Comparison of ENCODE assay signal across 15 mouse cellular contexts in the genomic region with DNA sequence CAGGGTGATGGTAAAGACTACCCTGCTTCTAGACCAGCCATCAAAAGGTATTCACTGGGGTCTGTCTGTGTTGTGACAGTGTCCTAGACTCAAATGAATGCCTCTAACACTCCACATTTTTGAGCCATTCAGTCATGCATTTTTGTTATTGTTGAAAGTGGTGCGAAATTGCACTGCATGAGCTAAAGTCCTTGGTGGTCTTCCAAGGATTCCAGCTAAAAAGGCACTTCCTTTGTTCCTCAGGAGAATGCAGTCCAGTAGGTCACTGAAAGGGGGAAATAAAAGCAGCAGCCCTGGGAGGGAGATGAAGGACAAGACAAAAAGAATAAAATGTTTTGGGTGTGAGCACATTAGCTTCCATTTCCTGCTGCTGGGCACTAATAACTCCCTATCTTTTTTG. TPM values are rescaled to one million over a fixed set of nuclear protein-coding genes. Genes with fewer than 3 reads are reported as not detected.
A peak's percentile ranks its signal among the peaks of the same experiment; 100 is the strongest.
DNase-seq lines count a peak whose midpoint lies in the region; ATAC-seq and TF ChIP-seq lines count a peak whose summit lies in the region.
"Had no signal": no experiment of that assay in that cellular context is flagged by ENCODE, and none has a peak within 500 bp of the region (broad histone marks: within the 10 kb centered on the region; RNA-seq: fewer than 3 reads in every experiment).

No protein-coding gene starts in this region.

- peaks cover 47% of the 10 kb centered on the region for H3K27me3 ChIP-seq in hindbrain, embryonic 10.5 days (ENCODE audit: insufficient read depth, poor library complexity, severe bottlenecking)
- H3K27me3 ChIP-seq in hindbrain, embryonic 12.5 days = peaks cover 18% of the 10 kb centered on the region
- peaks cover 2% of the 10 kb centered on the region; the same call in 1 of the 2 replicates for H3K27me3 ChIP-seq in midbrain, embryonic 11.5 days (ENCODE audit: control insufficient read depth, insufficient read depth, low read length)
- H3K27me3 ChIP-seq in midbrain, postnatal 0 days (ENCODE audit: insufficient read depth, low read length) = no peaks in the 10 kb centered on the region; the same call in 1 of the 2 replicates
- H3K27me3 ChIP-seq in midbrain, embryonic 15.5 days (replicated peaks) = peaks cover 2% of the 10 kb centered on the region

- no peaks in the 10 kb centered on the region for H3K9me3 ChIP-seq in hindbrain, embryonic 10.5 days
- no peaks in the 10 kb centered on the region for H3K9me3 ChIP-seq in hindbrain, embryonic 12.5 days (replicated peaks)
- no peaks in the 10 kb centered on the region for H3K9me3 ChIP-seq in midbrain, embryonic 11.5 days (ENCODE audit: control insufficient read depth, low read length)
- 0 out of 2 replicates have a peak, but pooled peaks cover 4% of the 10 kb centered on the region for H3K9me3 ChIP-seq in midbrain, postnatal 0 days (ENCODE audit: low read length)
- H3K9me3 ChIP-seq in midbrain, embryonic 15.5 days = no peaks in the 10 kb centered on the region

- no peak for TF ChIP-seq CTCF in midbrain, postnatal 0 days (IDR thresholded peaks at IDR 0.05)
- TF ChIP-seq CTCF in embryonic fibroblast, embryonic 13.5 days (IDR thresholded peaks at IDR 0.05; ENCODE audit: borderline replicate concordance, insufficient read depth, low read length) = no peak

- DNase-seq in hindbrain, embryonic 10.5 days (ENCODE audit: low spot score) = no peak
- no peak for DNase-seq in midbrain, embryonic 11.5 days (ENCODE audit: low spot score, missing footprints)
- no peak for DNase-seq in midbrain, postnatal 0 days (ENCODE audit: low spot score)
- no peak for DNase-seq in cerebellum, postnatal 25 days
- no peak for DNase-seq in gastrocnemius, postnatal 25 days
- DNase-seq: adrenal gland, postnatal 25 days; cerebellum, adult 18-20 months; gastrocnemius, postnatal 10 days; kidney, postnatal 36 days; lung, adult 18-20 months; thymus, adult 18-20 months had no signal

- peak overlapping the region; percentile 62; the same call in 1 of the 2 replicates for H3K4me3 ChIP-seq in hindbrain, embryonic 10.5 days
- H3K4me3 ChIP-seq in hindbrain, embryonic 12.5 days = no peak overlapping the region
- H3K4me3 ChIP-seq in midbrain, embryonic 11.5 days (ENCODE audit: low read depth, low read length) = 0 out of 2 replicates have a peak overlapping the region, but pooled peaks have one; percentile 47
- H3K4me3 ChIP-seq in midbrain, postnatal 0 days (ENCODE audit: low read depth, low read length) = no peak overlapping the region
- H3K4me3 ChIP-seq in embryonic fibroblast, embryonic 13.5 days (ENCODE audit: insufficient read depth, low read length) = peak overlapping the region; percentile 95
- no peak overlapping the region for H3K4me3 ChIP-seq in midbrain, embryonic 15.5 days

- H3K4me1 ChIP-seq in hindbrain, embryonic 10.5 days (replicated peaks) = peaks cover 18% of the 10 kb centered on the region; the same call in 1 of the 2 replicates
- no peaks in the 10 kb centered on the region for H3K4me1 ChIP-seq in hindbrain, embryonic 12.5 days
- H3K4me1 ChIP-seq in midbrain, embryonic 11.5 days (ENCODE audit: control insufficient read depth, insufficient read depth, low read length) = no peaks in the 10 kb centered on the region; the same call in 1 of the 2 replicates
- no peaks in the 10 kb centered on the region for H3K4me1 ChIP-seq in midbrain, postnatal 0 days (ENCODE audit: insufficient read depth, low read length)
- H3K4me1 ChIP-seq in embryonic fibroblast, embryonic 13.5 days (ENCODE audit: control insufficient read depth, insufficient read depth, low read length) = no peaks in the 10 kb centered on the region
- peaks cover 7% of the 10 kb centered on the region for H3K4me1 ChIP-seq in midbrain, embryonic 15.5 days

- no peak for ATAC-seq in hindbrain, embryonic 12.5 days (ENCODE audit: low FRiP score)
- ATAC-seq in midbrain, embryonic 11.5 days (ENCODE audit: low FRiP score) = no peak
- no peak for ATAC-seq in midbrain, postnatal 0 days (ENCODE audit: low FRiP score)
- no peak for ATAC-seq in midbrain, embryonic 15.5 days (replicated peaks)
- ATAC-seq: CD4-positive, CD25-positive, alpha-beta regulatory T cell, adult 4 months had no signal

- H3K9ac ChIP-seq in hindbrain, embryonic 12.5 days = no peak overlapping the region
- no peak overlapping the region for H3K9ac ChIP-seq in midbrain, embryonic 11.5 days (ENCODE audit: low read length)
- no peak overlapping the region for H3K9ac ChIP-seq in midbrain, postnatal 0 days (replicated peaks; ENCODE audit: low read length, poor library complexity, severe bottlenecking)
- no peak overlapping the region for H3K9ac ChIP-seq in midbrain, embryonic 15.5 days

- no peak for TF ChIP-seq POLR2A in embryonic fibroblast, embryonic 13.5 days (IDR thresholded peaks at IDR 0.05; ENCODE audit: low read depth, low read length)

- H3K4me2 ChIP-seq in hindbrain, embryonic 12.5 days (replicated peaks) = no peak overlapping the region
- H3K4me2 ChIP-seq in midbrain, embryonic 11.5 days = peak overlapping the region; percentile 68; the same call in 1 of the 2 replicates
- H3K4me2 ChIP-seq in midbrain, postnatal 0 days (ENCODE audit: low read depth, low read length, poor library complexity, severe bottlenecking) = no peak overlapping the region
- H3K4me2 ChIP-seq in midbrain, embryonic 15.5 days = peak overlapping the region; percentile 82; the same call in 1 of the 2 replicates

- no peaks in the 10 kb centered on the region for H3K36me3 ChIP-seq in hindbrain, embryonic 10.5 days
- no peaks in the 10 kb centered on the region for H3K36me3 ChIP-seq in hindbrain, embryonic 12.5 days
- no peaks in the 10 kb centered on the region for H3K36me3 ChIP-seq in midbrain, embryonic 11.5 days (ENCODE audit: control insufficient read depth, insufficient read depth, low read length)
- no peaks in the 10 kb centered on the region for H3K36me3 ChIP-seq in midbrain, postnatal 0 days (ENCODE audit: insufficient read depth, low read length)
- no peaks in the 10 kb centered on the region for H3K36me3 ChIP-seq in midbrain, embryonic 15.5 days (replicated peaks)

- WGBS in hindbrain, embryonic 10.5 days = 31% methylated on average over 1 of the region's 1 CpGs
- WGBS in hindbrain, embryonic 12.5 days = 13% methylated on average over 1 of the region's 1 CpGs
- 35% methylated on average over 1 of the region's 1 CpGs for WGBS in midbrain, embryonic 11.5 days
- WGBS in midbrain, postnatal 0 days = 23% methylated on average over 1 of the region's 1 CpGs
- 39% methylated on average over 1 of the region's 1 CpGs for WGBS in midbrain, embryonic 15.5 days

- H3K27ac ChIP-seq in hindbrain, embryonic 10.5 days = no peak overlapping the region
- no peak overlapping the region for H3K27ac ChIP-seq in hindbrain, embryonic 12.5 days
- H3K27ac ChIP-seq in midbrain, embryonic 11.5 days (ENCODE audit: low read depth, low read length) = no peak overlapping the region
- H3K27ac ChIP-seq in midbrain, postnatal 0 days (ENCODE audit: low read depth, low read length) = no peak overlapping the region
- no peak overlapping the region for H3K27ac ChIP-seq in embryonic fibroblast, embryonic 13.5 days (ENCODE audit: insufficient read depth, low read length)
- H3K27ac ChIP-seq in midbrain, embryonic 15.5 days = no peak overlapping the region

RNA-seq across cellular contexts. Expression of gene Gpc4, which starts 2.8 kb away (rescaled TPM):
- 28.4 and 29.2 TPM in 2 replicates for polyA plus RNA-seq in hindbrain, embryonic 10.5 days (2016; fragmentation: Nextera tagmentation; extraction: Ambion mirVana)
- polyA plus RNA-seq in hindbrain, embryonic 12.5 days (2016; fragmentation: Nextera tagmentation; extraction: Ambion mirVana) = 23.1 and 23.8 TPM in 2 replicates
- 23.1 and 24.0 TPM in 2 replicates for polyA plus RNA-seq in midbrain, embryonic 11.5 days (2014; fragmentation: Nextera tagmentation; extraction: Ambion mirVana)
- 1.6 and 4.1 TPM in 2 replicates for total RNA-seq in midbrain, postnatal 0 days (2014; rRNA removed)
- 7.2 and 7.6 TPM in 2 replicates for polyA plus RNA-seq in midbrain, postnatal 0 days (2015; fragmentation: Nextera tagmentation; extraction: Ambion mirVana)
- polyA plus RNA-seq in embryonic fibroblast, embryonic 13.5 days (2011; ENCODE audit: insufficient read length, low read depth, missing spikeins) = 214 and 232 TPM in 2 replicates
- 9.6 and 11.3 TPM in 2 replicates for polyA plus RNA-seq in midbrain, embryonic 15.5 days (2015; fragmentation: Nextera tagmentation; extraction: Ambion mirVana)
- 10 to 100 TPM; 40.1 to 40.9 TPM for total RNA-seq in gastrocnemius, postnatal 25 days (2021)
- polyA plus RNA-seq: CD4-positive, CD25-positive, alpha-beta regulatory T cell, adult 4 months had no signal

Comparison
In these comparisons a context has a peak if more than half of its experiments do, and no peak if none do; other contexts are left out.
1. H3K4me3 ChIP-seq: peak in hindbrain, embryonic 10.5 days (single experiment), midbrain, embryonic 11.5 days (single experiment) and embryonic fibroblast, embryonic 13.5 days (single experiment); none in hindbrain, embryonic 12.5 days (single experiment), midbrain, postnatal 0 days (single experiment) and midbrain, embryonic 15.5 days (single experiment).
2. H3K4me2 ChIP-seq: peak in midbrain, embryonic 11.5 days (single experiment) and midbrain, embryonic 15.5 days (single experiment); none in hindbrain, embryonic 12.5 days (single experiment) and midbrain, postnatal 0 days (single experiment).